Mouse (Mus musculus) urinary bladder, postnatal 10 days (tissue): Measurements from ENCODE around the gene Nt5c3.

Experiments
- DNase-seq: peaks from one replicate; pipeline ENCODE4 v3.0.0; 2022; ENCODE audit warnings: low spot score

Nt5c3 gene

GRCm38 (mm10) chr6:56923726-56924707 is at the start of gene Nt5c3, which contains the start of gene Vmn1r4:
Gene Nt5c3, minus strand, starts transcription at chr6:56923932.
Gene Vmn1r4, plus strand, starts transcription at chr6:56924015.
- peak; percentile 60 for DNase-seq

DNA sequence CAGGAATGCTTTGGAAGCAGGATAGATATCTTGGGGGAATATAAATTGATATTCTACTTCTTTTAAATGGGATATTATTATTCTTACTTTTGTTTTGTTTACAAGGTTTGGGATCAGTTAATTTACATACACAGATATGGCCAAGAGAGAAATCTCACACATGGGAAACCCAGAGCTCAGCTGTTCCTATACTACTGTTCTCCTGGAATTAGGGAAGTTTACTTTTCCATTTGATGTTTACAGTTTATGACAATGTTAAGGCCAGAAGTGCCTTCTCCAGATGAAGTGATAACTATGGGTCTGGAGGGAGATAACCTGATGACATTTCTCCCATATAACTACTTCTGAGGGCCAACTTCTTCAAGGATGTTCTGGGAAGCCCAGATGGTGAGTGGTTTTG is 46.2 kb upstream of the Nt5c3 start, which contains the start of gene Vmn1r5:
Gene Vmn1r5 (plus strand): TSS at position 301 of the 400 bp plus-strand sequence.
- DNase-seq: no peak

DNA sequence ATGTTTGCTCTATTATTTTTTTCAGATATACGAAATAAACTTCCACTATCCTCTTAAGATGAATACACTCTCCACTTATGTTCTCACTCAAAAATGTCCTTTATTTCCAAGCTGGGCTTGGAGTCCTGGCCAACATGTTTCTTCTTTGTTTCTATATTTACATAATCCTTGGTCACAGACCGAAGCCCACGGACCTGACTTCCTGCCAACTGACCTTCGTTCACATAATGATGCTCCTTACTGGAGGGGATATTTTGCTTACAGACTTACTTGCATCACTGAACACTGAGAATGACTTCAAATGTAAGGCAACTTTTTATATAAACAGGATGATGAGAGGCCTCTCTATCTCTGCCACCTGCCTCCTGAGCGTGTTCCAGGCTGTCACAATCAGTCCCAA is 32.7 kb upstream of the Nt5c3 start:
- DNase-seq: no peak

DNA sequence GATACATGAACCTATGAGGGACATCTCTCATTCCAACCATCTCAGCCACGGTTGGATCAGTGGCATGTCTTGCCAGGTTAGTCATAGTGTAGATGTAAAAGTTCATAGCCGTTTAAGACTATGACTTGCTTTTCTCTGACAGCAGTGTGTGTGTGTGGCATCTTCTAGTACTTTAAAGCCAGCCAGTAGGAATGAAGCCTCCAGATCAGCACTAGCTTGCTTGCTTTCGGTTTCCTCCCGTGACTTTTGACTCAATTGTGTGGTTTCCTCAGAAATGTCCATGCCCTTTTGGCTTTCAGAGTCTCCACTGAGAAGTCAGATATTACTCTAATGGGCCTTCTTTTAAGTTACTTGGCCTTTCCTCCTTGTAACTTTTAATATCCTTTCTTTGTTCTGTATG is 10.6 kb upstream of the Nt5c3 start:
- no peak for DNase-seq

DNA sequence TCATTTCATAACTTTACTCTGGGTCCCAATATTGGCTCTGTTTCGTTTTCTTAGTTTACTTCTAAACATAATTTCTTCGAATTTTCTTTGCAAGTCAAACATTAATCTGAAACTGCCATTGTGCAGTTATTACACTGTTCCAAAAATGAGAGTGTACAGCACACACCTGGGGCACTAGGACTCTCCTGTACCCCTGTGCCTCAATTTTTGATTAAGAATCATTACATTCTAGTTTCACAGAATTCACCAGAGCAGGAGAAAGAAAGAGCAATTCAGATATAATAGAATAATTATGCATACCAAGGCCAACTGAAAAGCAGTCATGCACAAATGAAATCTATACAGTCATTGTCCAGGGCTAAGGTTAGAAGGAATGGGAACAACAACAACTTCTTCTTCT is 8.7 kb upstream of the Nt5c3 start:
- no peak for DNase-seq

DNA sequence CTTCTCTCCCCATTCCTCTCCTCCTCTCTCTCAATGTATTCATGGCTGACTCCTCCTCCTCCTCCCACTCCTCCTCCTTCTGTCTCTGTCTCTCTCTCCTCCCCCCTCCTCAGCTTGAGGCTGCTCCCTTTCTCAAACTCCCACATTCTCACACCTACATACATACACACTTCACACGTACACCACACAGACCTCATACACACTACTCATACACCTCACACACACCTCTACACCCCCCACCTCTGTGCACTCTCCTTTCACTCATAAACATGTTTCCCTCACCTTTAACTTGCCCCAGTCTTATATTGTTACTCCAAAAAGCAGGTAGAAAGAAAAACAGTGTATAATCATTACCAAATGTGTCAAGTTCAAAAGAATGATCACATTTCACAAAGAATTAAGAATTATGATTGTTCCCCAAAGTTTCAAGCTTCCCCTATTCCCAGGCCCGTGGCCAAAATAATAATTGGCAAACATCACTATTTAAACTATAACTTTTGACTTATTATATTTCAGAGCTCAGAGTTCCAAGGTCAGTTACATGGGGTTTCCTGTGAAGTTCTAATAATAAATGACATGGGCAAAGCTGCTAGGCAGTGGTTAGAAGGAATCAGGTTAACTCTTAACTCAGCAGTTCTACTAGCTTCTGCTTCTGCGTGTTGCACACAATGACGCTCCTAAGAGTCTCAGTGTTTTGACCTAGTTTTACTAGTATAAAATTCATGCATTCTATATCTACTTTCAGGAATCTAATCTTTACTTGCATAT is 8.1 kb upstream of the Nt5c3 start:
- no peak for DNase-seq

- DNase-seq: no peak
These were observed 404 bp downstream of the Nt5c3 start for GRCm38 (mm10) chr6:56923331-56923725.

DNA sequence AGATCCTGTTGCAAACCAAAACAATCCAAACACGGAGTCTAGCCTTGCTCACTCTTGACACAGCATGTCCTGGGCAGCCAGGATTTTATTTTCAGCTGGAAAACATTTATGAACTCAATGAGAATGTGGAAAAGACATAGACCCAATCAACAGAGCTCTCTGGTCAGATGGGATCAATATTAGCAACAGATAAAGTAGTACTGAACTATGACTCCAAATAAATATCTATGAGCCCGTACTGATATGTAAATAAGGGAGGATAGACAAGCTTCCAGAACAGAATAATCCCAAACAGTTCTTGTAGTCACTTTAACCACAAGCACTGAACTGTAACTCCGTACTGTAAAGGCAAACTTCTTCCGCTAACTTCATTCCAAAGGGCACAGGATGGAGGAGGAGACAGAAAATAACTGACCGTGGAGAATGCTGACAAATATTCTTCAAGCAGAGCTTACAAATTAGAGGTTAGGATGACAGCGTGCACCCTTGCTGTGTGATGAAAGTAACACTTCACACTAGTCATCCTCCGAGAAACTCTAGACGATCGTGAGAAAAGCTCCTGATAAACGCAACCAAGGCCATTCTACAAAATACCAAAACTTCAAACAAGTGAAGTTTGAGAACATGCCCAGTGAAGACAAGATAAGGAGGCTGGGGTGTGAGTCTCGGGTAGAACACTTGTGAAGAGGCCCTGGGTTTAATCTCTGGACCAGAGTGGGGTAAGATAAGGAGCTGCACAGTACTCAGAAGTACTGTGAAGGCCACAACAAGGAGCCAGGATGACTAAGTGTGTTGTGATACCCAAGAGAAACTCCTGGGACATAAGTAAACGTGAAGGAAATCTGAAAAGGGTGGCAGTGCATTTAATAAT is 3.3 kb downstream of the Nt5c3 start:
- DNase-seq: no peak

DNA sequence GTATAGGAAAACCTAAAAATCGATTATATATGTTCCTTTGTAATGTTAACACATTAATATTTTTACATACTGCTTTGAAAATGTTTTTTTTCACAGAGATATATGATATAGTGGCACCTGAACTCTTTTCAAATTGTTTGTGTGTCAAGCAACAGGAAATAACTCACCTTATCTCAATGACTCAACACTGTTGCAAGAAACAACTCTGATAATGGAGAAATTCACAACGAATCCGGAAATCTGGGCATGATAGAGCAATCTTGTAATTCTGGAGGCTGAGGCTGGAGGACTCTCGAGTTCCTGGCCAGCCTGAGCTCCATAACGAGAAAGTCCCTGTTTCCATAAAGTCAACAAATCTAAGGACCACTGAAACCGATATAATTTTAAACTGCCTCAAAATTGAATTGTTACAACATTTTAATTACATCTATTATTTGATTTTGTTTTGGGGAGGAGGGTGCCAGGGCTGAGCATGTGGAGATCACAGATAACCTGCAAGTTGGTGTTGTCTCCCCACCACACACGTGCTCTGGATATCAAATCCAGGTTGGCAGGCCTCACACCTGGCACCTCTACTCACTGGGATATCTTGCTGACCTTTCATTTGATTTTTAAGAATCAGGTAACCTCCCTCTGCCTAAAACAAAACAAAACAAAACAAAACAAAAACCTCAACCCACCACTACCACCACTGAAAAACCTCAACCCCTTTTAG is 4.2 kb downstream of the Nt5c3 start:
- no peak for DNase-seq

DNA sequence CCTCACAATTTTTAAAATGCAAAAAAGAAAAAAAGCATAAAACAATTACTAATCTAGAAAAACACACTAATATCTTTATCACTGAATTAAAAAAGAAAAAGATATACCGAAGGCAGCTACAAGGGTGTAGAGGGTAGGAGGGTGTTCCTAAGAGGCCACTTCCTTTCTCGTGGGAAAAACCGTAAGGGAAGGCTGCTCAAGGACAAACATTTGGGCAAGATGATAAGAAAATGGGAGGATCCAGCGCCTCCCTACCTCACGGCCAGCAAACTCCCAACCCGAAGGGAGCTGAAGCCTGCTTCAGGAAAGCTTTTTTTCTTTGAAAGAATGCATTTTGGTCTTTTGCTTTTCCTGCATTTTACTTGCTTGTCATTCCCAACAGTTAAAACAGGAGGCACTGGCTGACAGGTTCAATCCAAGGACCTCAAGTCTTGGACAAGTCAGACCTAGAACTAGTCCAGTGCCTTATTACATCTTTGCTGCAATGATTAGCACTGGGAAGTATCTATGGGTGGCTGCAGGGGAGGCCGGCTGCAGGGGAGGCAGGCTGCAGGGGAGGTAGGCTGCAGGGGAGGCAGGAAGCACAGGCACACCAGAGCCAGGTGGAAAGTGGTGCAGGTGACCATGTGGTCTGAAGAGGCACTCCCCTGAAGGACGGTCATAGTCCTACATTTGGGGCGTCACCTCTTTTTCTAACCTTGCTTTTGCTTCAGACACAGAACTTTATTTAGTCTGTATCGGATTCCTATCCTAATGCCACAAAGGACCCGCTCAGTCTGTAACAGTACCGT is 6.0 kb downstream of the Nt5c3 start:
- no peak for DNase-seq

DNA sequence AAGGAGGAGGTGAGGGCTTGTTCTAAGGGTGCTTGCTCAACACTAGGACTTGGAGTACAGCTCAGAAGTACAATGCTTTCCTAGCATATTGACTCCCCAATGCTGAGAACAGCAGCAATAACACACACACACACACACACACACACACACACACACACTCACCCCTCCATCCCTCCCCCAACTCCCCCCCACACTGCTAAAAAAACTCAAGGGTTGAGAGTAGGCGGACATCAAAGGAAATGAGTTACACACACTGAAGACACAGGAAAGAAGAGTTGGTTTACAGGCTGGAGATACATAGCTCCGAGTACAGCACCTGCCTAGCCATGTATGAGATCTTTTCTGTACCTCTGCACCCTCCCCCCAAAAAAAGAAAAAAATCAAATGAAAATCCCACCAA is 7.5 kb downstream of the Nt5c3 start:
- DNase-seq: no peak

DNA sequence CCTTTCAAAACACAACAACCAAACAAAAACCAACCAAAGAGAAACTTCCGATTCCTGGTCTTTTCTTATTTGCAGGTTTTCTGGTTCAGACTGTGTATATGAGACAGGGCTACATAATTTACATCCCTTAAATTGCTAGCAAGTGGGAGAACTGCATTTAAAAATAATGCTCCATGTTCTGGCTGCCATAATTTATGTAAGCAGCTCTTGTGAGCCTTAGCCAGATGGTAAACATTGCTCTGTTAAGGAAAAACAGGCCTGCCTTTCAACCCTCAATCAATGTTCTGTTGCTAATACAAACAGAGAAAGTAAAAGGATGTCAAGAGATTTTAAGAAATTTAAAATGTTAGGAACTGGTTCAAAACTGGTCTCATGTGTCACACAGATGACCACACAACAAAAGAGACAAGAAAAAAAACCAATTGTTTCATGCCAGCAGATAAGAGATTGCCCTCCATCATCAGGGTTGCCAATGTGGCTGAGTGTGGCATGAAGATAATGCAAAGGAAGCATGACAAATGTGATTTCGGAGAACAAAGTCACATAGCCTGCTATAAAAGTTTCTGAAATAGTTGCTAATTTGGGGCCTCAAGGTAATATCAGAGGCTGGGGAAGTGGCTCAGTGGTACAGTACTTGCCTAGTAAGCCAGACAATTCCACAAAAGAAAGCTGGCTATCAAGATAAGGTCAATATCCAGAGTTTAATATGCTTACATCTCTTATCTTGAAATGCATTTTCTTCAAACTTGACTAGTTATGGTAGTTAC is 10.5 kb downstream of the Nt5c3 start:
- no peak for DNase-seq

- DNase-seq: no peak
These were observed 12.8 kb downstream of the Nt5c3 start for GRCm38 (mm10) chr6:56910910-56911309.

- no peak for DNase-seq
These were observed 14.8 kb downstream of the Nt5c3 start for GRCm38 (mm10) chr6:56908912-56909311.

GRCm38 (mm10) chr6:56908397-56908796 is 15.3 kb downstream of the Nt5c3 start:
- no peak for DNase-seq

GRCm38 (mm10) chr6:56907973-56908372 is 15.8 kb downstream of the Nt5c3 start:
- DNase-seq: no peak

- DNase-seq: no peak
These were observed 17.4 kb downstream of the Nt5c3 start for GRCm38 (mm10) chr6:56906121-56906846.

DNA sequence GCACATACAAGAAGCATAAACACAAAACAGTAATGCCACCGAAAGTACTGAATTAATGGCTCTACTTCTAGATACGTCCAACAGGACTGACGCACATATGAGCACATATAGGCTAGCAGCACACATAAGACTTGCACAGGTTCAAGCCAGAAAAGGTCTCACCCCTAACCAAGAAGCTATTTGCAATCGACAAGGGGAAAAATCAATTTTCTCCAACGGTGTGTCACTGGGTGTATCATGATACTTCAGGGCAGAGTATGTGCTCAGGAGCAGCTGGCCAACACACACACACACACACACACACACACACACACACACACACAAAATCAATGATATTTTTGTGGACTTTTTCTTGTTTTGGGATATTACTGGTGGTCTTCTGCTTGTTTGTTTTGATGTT is 18.2 kb downstream of the Nt5c3 start:
- no peak for DNase-seq

DNA sequence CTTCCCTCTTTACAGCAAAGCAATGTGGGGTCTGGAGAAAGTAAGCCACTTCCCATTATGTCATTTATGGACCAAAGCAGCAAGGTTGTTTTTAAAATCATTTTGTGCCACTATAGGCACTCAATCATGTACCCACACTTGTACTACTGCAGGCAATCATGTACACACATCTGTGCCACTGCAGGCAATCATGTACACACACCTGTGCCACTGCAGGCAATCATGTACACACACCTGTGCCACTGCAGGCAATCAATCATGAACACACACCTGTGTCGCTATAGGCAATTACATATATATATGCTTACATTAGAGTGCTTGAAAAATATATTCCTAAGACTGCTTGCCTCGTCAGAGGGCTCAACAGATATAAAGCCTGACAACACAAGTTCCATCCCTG is 18.8 kb downstream of the Nt5c3 start:
- DNase-seq: no peak
